Mouse (Mus musculus): ENCODE results near the gene Zdhhc14.
A peak's percentile ranks its signal among the peaks of the same experiment; 100 is the strongest.

The Zdhhc14 gene

GRCm38 (mm10) chr17:5685324-5685723 lies 193.0 kb downstream of the Zdhhc14 start:
- no peak for DNase-seq

DNA sequence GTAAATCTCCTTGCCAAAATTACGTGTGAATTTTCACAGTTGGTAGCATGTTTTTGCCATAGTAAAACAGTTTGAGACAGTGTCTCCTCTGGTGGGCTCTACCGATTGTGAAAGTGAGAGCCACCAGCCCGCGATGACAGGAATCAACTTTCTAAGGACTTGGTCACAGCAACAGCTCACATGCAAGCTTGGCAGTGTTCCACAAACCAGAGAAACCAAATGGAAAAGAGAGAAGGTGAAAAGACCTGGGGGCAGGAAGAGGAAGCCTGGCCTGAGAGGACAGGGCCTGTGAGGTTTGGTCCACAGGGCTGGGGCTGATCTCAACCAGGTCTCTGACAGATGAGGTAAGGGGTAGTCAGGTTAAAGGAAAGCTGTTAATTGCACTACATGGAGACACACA lies 195.5 kb downstream of the Zdhhc14 start:
- DNase-seq: no peak

DNA sequence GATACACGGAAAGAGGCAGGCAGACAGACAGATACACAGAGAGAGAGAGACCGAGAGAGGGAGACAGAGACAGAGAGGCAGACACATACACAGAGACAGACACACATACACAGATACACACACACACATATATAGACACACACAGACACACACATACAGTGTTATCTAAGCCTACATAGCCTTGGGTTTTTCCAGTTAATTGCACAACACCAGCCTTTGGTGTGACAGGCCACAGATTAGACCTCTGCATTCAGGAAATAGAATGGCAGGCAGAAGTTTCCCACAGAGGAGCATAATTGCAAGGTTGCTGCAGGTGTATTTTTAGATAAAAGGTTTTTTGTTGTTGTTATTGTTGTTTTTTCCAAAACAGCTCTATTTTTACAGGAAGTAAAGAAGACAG lies 195.9 kb downstream of the Zdhhc14 start:
- no peak for DNase-seq

GRCm38 (mm10) chr17:5688669-5689068 lies 196.3 kb downstream of the Zdhhc14 start:
- DNase-seq: no peak

- DNase-seq: no peak
These were observed 198.6 kb downstream of the Zdhhc14 start for GRCm38 (mm10) chr17:5690746-5691535.

DNA sequence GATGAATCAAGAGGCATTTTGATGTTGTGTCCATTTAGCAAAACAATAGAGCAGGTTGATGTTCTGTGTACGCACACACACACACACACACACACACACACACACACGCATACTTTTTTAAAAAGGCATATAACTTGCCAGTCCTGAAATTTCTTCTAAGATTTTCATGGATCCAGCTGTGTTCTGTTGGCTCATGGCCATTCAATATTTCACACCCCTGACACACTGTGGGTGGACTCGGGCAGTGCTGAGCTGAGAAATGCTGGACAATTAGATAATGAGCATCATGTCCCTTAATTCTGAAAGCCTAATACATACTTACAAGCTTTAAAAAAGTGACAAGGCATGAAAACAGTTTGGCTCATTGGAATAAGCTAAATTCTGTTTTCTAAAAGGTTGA lies 200.3 kb downstream of the Zdhhc14 start:
- DNase-seq: no peak

GRCm38 (mm10) chr17:5693256-5693655 lies 200.9 kb downstream of the Zdhhc14 start:
- DNase-seq: no peak

DNA sequence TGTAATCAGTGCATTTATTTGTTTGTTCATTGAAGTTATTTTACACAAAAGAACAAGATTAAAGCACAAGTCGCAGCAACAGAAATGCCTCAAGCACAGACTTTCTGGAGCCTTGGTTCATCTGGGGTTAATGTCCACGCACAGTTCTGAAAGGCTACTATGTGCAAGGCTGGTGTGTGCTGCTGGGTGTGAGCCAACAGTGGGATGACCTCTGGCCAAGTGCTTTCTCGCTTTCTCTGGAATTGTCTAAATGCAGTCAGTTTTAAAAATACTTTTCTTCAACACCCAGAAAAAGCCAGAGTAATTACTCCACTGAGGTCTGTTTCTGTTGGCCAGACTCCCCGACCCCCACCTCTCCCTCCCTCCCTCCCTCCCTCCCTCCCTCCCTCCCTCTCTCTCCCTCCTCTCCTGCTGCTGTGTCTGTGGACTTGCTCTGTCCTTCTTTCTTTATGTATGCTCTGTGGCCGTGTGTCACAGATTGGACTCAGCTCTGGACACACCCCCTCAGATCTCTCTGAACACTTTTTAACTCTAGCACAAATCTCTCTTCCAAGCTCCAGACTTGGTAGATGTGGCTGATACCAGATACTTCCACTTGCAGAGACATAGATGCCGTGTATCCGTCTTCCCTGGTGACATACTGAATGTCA lies 206.2 kb downstream of the Zdhhc14 start:
- no peak for DNase-seq

- DNase-seq: no peak
These were observed 218.2 kb downstream of the Zdhhc14 start for GRCm38 (mm10) chr17:5710320-5711104.

- DNase-seq: no peak
These were observed 219.5 kb downstream of the Zdhhc14 start for GRCm38 (mm10) chr17:5711861-5712260.

- DNase-seq: no peak
These were observed 220.8 kb downstream of the Zdhhc14 start for GRCm38 (mm10) chr17:5713141-5713540.

DNA sequence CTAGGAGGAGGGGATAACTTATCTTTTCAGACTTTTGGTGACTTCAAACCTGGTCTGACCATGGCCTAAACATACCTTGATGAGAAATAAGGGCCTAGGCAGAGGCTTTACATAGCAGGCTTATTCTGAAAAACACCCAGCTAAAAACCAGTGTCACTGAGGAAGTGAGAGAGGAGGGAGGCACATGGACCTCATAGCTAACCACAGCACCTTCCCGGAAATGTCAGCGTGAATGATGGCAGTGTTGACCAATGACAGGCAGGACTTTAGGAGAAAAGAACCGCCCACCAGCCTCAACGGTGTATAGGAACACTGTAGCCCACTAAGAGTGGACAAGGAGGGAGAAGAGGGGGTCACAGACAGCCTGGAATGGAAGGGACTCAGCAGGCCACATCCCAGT lies 224.6 kb downstream of the Zdhhc14 start:
- no peak for DNase-seq

- no peak for DNase-seq
These were observed 226.5 kb downstream of the Zdhhc14 start for GRCm38 (mm10) chr17:5718768-5719387.

DNA sequence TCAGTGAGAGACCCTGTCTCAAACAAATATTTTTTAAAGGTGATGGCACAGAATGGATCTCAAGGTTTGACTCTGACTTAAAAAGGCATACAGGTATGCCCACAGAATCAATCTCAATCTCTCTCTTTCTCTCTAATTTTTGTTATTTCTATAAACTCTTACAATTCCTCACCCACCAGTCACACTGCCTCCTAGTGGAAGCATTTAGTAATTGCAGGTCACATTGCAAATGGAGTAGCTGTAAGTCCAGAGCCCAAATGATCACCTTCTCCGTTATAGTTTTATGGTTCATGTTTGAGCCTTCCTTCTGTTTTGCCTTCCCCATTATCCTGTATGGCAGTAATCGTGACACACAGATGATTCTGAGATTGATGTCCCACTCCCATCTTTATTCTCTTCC lies 230.4 kb downstream of the Zdhhc14 start:
- DNase-seq: no peak

- DNase-seq: no peak
These were observed 231.3 kb downstream of the Zdhhc14 start for GRCm38 (mm10) chr17:5723601-5724189.

- DNase-seq: no peak
These were observed 237.3 kb downstream of the Zdhhc14 start for GRCm38 (mm10) chr17:5729587-5730125.

- DNase-seq: no peak
These were observed 238.2 kb downstream of the Zdhhc14 start for GRCm38 (mm10) chr17:5730538-5730937.

DNA sequence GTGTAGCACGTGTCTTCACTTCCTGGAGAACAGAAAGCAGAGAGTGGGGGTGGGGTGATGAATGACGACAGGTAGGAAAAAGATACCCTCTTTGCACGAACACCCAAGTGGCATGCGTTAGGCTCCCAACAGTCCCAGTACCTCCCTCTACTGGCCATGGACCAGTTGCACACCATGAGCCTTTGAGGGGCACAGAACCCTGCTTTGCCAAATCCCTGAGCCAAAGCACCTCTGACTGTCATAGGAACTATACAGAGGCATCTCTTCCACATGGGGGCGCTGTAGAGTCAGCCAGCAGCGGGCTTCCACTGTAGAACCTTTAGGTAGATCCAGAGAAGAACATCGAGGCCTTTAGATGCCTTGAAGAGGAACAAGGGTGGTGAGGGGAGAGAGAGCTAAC lies 241.0 kb downstream of the Zdhhc14 start:
- DNase-seq: peak; percentile 60

GRCm38 (mm10) chr17:5741061-5741460 lies 248.7 kb downstream of the Zdhhc14 start:
- DNase-seq: no peak

DNA sequence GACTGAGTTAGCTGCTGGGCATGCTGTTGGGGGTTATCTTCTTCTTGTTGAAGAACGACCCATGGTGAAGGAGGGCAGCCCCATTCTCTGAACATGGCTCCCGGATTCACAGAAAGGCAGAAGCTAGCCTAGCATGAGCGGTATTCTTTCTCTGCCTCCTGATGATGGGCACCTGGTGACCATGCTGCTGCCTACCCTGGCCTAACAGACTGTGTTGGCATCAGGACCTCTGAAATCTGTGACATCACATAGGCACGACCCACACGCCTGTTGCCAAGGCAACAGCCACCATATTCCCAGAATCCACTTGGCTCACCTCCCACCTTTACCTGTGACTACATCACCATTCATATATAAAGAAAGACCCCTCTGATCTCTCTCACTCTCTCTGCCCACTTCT lies 251.7 kb downstream of the Zdhhc14 start:
- no peak for DNase-seq

GRCm38 (mm10) chr17:5746378-5746777 lies 254.0 kb downstream of the Zdhhc14 start:
- no peak for DNase-seq
